Mouse (Mus musculus): ENCODE results near the gene Olfr820. TPM values are rescaled to one million over a fixed set of nuclear protein-coding genes. Genes with fewer than 3 reads are reported as not detected.

Olfr820 gene
- polyA plus RNA-seq, 1 experiment from 2014 or later = not detected

GRCm38 (mm10) chr10:130030048-130030447 lies 17.6 kb downstream of the Olfr820 start, which contains the start of gene Olfr821:
Gene Olfr821, plus strand, starts transcription at chr10:130030348.
- Histone ChIP-seq H3K9me3 (ENCODE audit: control insufficient read depth, low read length) (no peaks in the 10 kb centered on the region), H3K27ac (ENCODE audit: low read depth, low read length) (no peak within 1 kb of the TSS), H3K4me1 (ENCODE audit: control insufficient read depth, insufficient read depth, low read length) (no peaks in the 10 kb centered on the region), H3K4me2 (ENCODE audit: low read depth) (no peak within 1 kb of the TSS), H3K27me3 (ENCODE audit: control insufficient read depth, insufficient read depth, low read length) (no peaks in the 10 kb centered on the region), H3K36me3 (ENCODE audit: control insufficient read depth, insufficient read depth, low read length) (no peaks in the 10 kb centered on the region), H3K4me3 (ENCODE audit: low read depth, low read length) (no peak within 1 kb of the TSS), H3K9ac (ENCODE audit: low read length) (no peak within 1 kb of the TSS)
- no peak for DNase-seq (ENCODE audit: low spot score)
- ATAC-seq (ENCODE audit: insufficient read depth, low FRiP score, low TSS enrichment) = no peak

GRCm38 (mm10) chr10:130037096-130037495 lies 24.7 kb downstream of the Olfr820 start:
- no peak overlapping the region for H3K27ac ChIP-seq (ENCODE audit: low read depth, low read length)
- no peak for DNase-seq (ENCODE audit: low spot score)
- no peak overlapping the region for H3K9ac ChIP-seq (ENCODE audit: low read length)
- no peaks in the 10 kb centered on the region for H3K36me3 ChIP-seq (ENCODE audit: control insufficient read depth, insufficient read depth, low read length)
- 75% methylated on average over 6 of the region's 6 CpGs for WGBS
- no peak for ATAC-seq (ENCODE audit: insufficient read depth, low FRiP score, low TSS enrichment)
- no peaks in the 10 kb centered on the region for H3K4me1 ChIP-seq (ENCODE audit: control insufficient read depth, insufficient read depth, low read length)
- no peak overlapping the region for H3K4me2 ChIP-seq (ENCODE audit: low read depth)
- H3K27me3 ChIP-seq (ENCODE audit: control insufficient read depth, insufficient read depth, low read length) = no peaks in the 10 kb centered on the region
- H3K9me3 ChIP-seq (ENCODE audit: control insufficient read depth, low read length) = no peaks in the 10 kb centered on the region
- no peak overlapping the region for H3K4me3 ChIP-seq (ENCODE audit: low read depth, low read length)

Other genes starting within 250 kb of the Olfr820 start
- not detected in 2 replicates for gene Olfr808, start 247.1 kb upstream of the Olfr820 start, polyA plus RNA-seq (2014; fragmentation: Nextera tagmentation; extraction: Ambion mirVana)
- not detected in 2 replicates for gene Olfr809, start 238.0 kb upstream of the Olfr820 start, polyA plus RNA-seq (2014; fragmentation: Nextera tagmentation; extraction: Ambion mirVana)
- not detected in 2 replicates for gene Olfr810, start 217.7 kb upstream of the Olfr820 start, polyA plus RNA-seq (2014; fragmentation: Nextera tagmentation; extraction: Ambion mirVana)
- gene Olfr811, start 208.2 kb upstream of the Olfr820 start, polyA plus RNA-seq (2014; fragmentation: Nextera tagmentation; extraction: Ambion mirVana) = not detected in 2 replicates
- gene Olfr812, start 166.5 kb upstream of the Olfr820 start, polyA plus RNA-seq (2014; fragmentation: Nextera tagmentation; extraction: Ambion mirVana) = not detected in 2 replicates
- not detected in 2 replicates for gene Olfr813, start 157.3 kb upstream of the Olfr820 start, polyA plus RNA-seq (2014; fragmentation: Nextera tagmentation; extraction: Ambion mirVana)
- not detected in 2 replicates for gene Olfr814, start 132.8 kb upstream of the Olfr820 start, polyA plus RNA-seq (2014; fragmentation: Nextera tagmentation; extraction: Ambion mirVana)
- gene Olfr815, start 106.8 kb upstream of the Olfr820 start, polyA plus RNA-seq (2014; fragmentation: Nextera tagmentation; extraction: Ambion mirVana) = not detected in 2 replicates
- not detected in 2 replicates for gene Olfr816, start 97.0 kb upstream of the Olfr820 start, polyA plus RNA-seq (2014; fragmentation: Nextera tagmentation; extraction: Ambion mirVana)
- not detected in 2 replicates for gene Olfr818, start 63.5 kb upstream of the Olfr820 start, polyA plus RNA-seq (2014; fragmentation: Nextera tagmentation; extraction: Ambion mirVana)
- gene Olfr819, start 45.4 kb upstream of the Olfr820 start, polyA plus RNA-seq (2014; fragmentation: Nextera tagmentation; extraction: Ambion mirVana) = not detected in 2 replicates
- gene Olfr247, start 36.5 kb upstream of the Olfr820 start, polyA plus RNA-seq (2014; fragmentation: Nextera tagmentation; extraction: Ambion mirVana) = not detected in 2 replicates
- not detected in 2 replicates for gene Gm10310, start 27.6 kb upstream of the Olfr820 start, polyA plus RNA-seq (2014; fragmentation: Nextera tagmentation; extraction: Ambion mirVana)
- gene Olfr821, start 17.7 kb downstream of the Olfr820 start, polyA plus RNA-seq (2014; fragmentation: Nextera tagmentation; extraction: Ambion mirVana) = not detected in 2 replicates
- not detected in 2 replicates for gene Olfr822, start 58.6 kb downstream of the Olfr820 start, polyA plus RNA-seq (2014; fragmentation: Nextera tagmentation; extraction: Ambion mirVana)
- not detected in 2 replicates for gene Olfr823, start 102.8 kb downstream of the Olfr820 start, polyA plus RNA-seq (2014; fragmentation: Nextera tagmentation; extraction: Ambion mirVana)
- gene Olfr824, start 117.4 kb downstream of the Olfr820 start, polyA plus RNA-seq (2014; fragmentation: Nextera tagmentation; extraction: Ambion mirVana) = not detected in 2 replicates
- not detected in 2 replicates for gene Olfr825, start 154.1 kb downstream of the Olfr820 start, polyA plus RNA-seq (2014; fragmentation: Nextera tagmentation; extraction: Ambion mirVana)
- gene Olfr826, start 171.6 kb downstream of the Olfr820 start, polyA plus RNA-seq (2014; fragmentation: Nextera tagmentation; extraction: Ambion mirVana) = not detected in 2 replicates
- gene Olfr827, start 201.8 kb downstream of the Olfr820 start, polyA plus RNA-seq (2014; fragmentation: Nextera tagmentation; extraction: Ambion mirVana) = not detected in 2 replicates

Data from neural tube, embryonic 11.5 days (tissue).